Mouse (Mus musculus) liver, postnatal 0 days (tissue): ENCODE measurements around the gene Chrm3.

Experiments used
- CTCF ChIP-seq: sonication (generic); IDR thresholded peaks from 2 replicates; pipeline ENCODE4 v1.5.1; 2016; ENCODE audit warnings: antibody characterized with exemption, low read depth
- EP300 ChIP-seq: IDR thresholded peaks from 2 replicates; pipeline ENCODE4 v1.6.1; 2016; ENCODE audit warnings: antibody characterized with exemption, low read depth, mild to moderate bottlenecking

GRCm38 (mm10) chr13:10057644-10058198 lies 302.9 kb downstream of the Chrm3 start:
- TF ChIP-seq CTCF (no peak), EP300 (no peak)
